Mouse (Mus musculus) brain, embryonic 14.5 days (tissue): ENCODE measurements around the gene Fam173a.

Experiments used
- CTCF ChIP-seq: fragments of 200-500 bp; IDR thresholded peaks from 2 replicates; pipeline ENCODE4 v1.5.1; 2012; ENCODE audit warnings: inconsistent platforms, mild to moderate bottlenecking, moderate library complexity, borderline replicate concordance; ENCODE audit not compliant: insufficient read depth, insufficient read length; ENCODE audit errors: extremely low read depth
- POLR2A ChIP-seq: fragments of 200-500 bp; IDR thresholded peaks from 2 replicates; pipeline ENCODE4 v1.6.1; 2012; ENCODE audit warnings: mild to moderate bottlenecking, inconsistent platforms, borderline replicate concordance; ENCODE audit not compliant: poor library complexity, insufficient read depth, insufficient read length, severe bottlenecking; ENCODE audit errors: extremely low read depth

DNA sequence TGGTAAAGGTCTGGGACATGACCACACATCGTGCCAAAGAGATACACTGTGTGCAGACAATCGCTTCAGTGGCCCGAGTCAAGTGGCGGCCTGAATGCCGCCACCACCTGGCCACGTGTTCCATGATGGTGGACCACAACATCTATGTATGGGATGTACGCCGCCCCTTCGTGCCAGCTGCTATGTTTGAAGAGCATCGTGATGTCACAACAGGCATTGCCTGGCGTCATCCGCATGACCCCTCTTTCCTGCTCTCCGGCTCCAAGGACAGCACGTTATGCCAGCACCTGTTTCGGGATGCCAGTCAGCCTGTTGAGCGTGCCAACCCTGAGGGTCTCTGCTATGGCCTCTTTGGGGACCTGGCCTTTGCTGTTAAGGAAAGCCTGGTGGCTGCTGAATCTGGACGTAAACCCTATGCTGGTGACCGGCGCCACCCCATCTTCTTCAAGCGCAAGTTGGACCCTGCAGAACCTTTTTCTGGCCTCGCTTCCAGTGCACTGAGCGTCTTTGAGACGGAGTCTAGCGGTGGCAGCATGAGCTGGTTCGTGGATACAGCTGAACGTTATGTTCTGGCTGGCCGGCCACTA lies 33.4 kb upstream of the Fam173a start:
- TF ChIP-seq POLR2A, result no peak
- TF ChIP-seq CTCF, result no peak
